Mouse (Mus musculus): Measurements from ENCODE around the gene Krt34. TPM values are rescaled to one million over a fixed set of nuclear protein-coding genes. Genes with fewer than 3 reads are reported as not detected.

The Krt34 gene
- total RNA-seq, 2 experiments from 2014 or later, result not detected

DNA sequence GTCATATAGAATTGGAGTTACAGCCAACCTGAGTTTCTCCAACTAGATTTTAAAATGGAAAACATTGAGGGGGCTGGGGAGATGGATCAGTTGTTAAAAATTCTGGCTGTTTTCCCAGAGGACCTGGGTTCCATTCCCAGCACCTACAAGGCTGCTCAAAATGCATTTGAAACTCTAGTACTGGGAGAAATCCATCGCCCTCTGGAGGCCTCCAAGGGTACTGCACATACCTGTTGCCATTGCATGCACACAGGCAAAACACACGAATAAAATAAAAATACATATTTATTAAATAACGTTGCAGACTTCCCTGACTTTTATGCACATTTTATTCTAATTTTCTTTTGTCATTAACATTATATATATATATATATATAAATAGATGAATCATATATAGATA is 34.7 kb downstream of the Krt34 start:
- no peak for DNase-seq (ENCODE audit: low spot score in 2 of 2)
- intact Hi-C loops (cut with DNase I), result no loop called here

- intact Hi-C loops (cut with DNase I), result loop anchor here (2.0 kb wide), 1 partner anchor 541 kb away; no protein-coding TSS in a partner anchor
- DNase-seq (ENCODE audit: low spot score in 2 of 2), result no peak
These were observed 35.4 kb downstream of the Krt34 start for GRCm38 (mm10) chr11:100005905-100006304.

- intact Hi-C loops (cut with DNase I), result loop anchor here (2.0 kb wide), 1 partner anchor 540 kb away; no protein-coding TSS in a partner anchor
- peak; percentile 73 to 78 for DNase-seq (ENCODE audit: low spot score in 2 of 2)
These were observed 36.5 kb downstream of the Krt34 start for GRCm38 (mm10) chr11:100004846-100005245.

DNA sequence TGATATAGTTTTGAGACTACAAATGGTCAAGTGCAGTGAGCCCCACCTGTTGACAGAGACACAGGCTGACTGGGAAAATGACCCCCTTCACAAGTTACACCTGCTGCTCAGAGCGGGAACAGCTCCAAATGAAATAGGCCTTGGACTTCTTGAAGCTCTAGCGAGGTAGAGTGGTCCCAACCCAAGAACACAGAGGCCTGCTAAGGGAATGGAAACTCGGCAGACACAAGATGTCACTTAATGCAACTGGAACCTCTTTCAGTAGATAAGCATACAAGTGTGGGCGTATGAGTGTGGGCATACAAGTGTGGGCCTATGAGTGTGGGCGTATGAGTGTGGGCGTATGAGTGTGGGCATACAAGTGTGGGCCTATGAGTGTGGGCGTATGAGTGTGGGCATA is 42.3 kb downstream of the Krt34 start:
- no peak for DNase-seq (ENCODE audit: low spot score in 2 of 2)
- intact Hi-C loops (cut with DNase I), result no loop called here

GRCm38 (mm10) chr11:99994384-99994661 is 47.0 kb downstream of the Krt34 start:
- intact Hi-C loops (cut with DNase I), result no loop called here
- no peak for DNase-seq (ENCODE audit: low spot score in 2 of 2)

- DNase-seq (ENCODE audit: low spot score in 2 of 2), result no peak
- intact Hi-C loops (cut with DNase I), result no loop called here
These were observed 47.6 kb downstream of the Krt34 start, which contains the start of gene Krtap17-1 for GRCm38 (mm10) chr11:99993620-99994383. Gene Krtap17-1 (minus strand): TSS chr11:99993994.

GRCm38 (mm10) chr11:99990571-99990970 is 50.8 kb downstream of the Krt34 start:
- no peak for DNase-seq (ENCODE audit: low spot score in 2 of 2)

GRCm38 (mm10) chr11:99989881-99990405 is 51.4 kb downstream of the Krt34 start:
- intact Hi-C loops (cut with DNase I), result no loop called here
- DNase-seq (ENCODE audit: low spot score in 2 of 2), result no peak

More at GRCm38 (mm10) chr11:99990571-99990970, 50.8 kb downstream of the Krt34 start:
- intact Hi-C loops (cut with DNase I), result no loop called here

GRCm38 (mm10) chr11:99988530-99988929 is 52.8 kb downstream of the Krt34 start:
- intact Hi-C loops (cut with DNase I), result no loop called here

More at GRCm38 (mm10) chr11:99988530-99988929, 52.8 kb downstream of the Krt34 start:
- DNase-seq (ENCODE audit: low spot score in 2 of 2), result no peak

Other genes starting within 250 kb of the Krt34 start
- not detected for gene Gm11596, start 248.1 kb downstream of the Krt34 start, total RNA-seq (2021)
- not detected for gene Gm11569, start 242.6 kb downstream of the Krt34 start, total RNA-seq (2021)
- not detected for gene Gm11554, start 237.1 kb downstream of the Krt34 start, total RNA-seq (2021)
- gene Krtap4-13, start 231.7 kb downstream of the Krt34 start, total RNA-seq (2021), result not detected
- gene Gm11564, start 225.9 kb downstream of the Krt34 start, total RNA-seq (2021), result not detected
- not detected for gene 2300003K06Rik, start 203.5 kb downstream of the Krt34 start, total RNA-seq (2021)
- not detected for gene Krtap4-16, start 189.9 kb downstream of the Krt34 start, total RNA-seq (2021)
- not detected for gene Gm11568, start 183.6 kb downstream of the Krt34 start, total RNA-seq (2021)
- gene Gm11559, start 177.1 kb downstream of the Krt34 start, total RNA-seq (2021), result not detected
- not detected for gene Krtap9-1, start 168.2 kb downstream of the Krt34 start, total RNA-seq (2021)
- not detected for gene Gm11567, start 162.4 kb downstream of the Krt34 start, total RNA-seq (2021)
- not detected for gene Krtap31-1, start 133.6 kb downstream of the Krt34 start, total RNA-seq (2021)
- gene Gm11565, start 126.8 kb downstream of the Krt34 start, total RNA-seq (2021), result not detected
- gene Krtap31-2, start 105.3 kb downstream of the Krt34 start, total RNA-seq (2021), result not detected
- gene Krtap9-5, start 93.1 kb downstream of the Krt34 start, total RNA-seq (2021), result not detected
- not detected for gene Krtap29-1, start 62.5 kb downstream of the Krt34 start, total RNA-seq (2021)
- not detected for gene Krtap16-1, start 55.0 kb downstream of the Krt34 start, total RNA-seq (2021)
- not detected for gene Krtap17-1, start 47.6 kb downstream of the Krt34 start, total RNA-seq (2021)
- gene Krt33a, start 25.3 kb downstream of the Krt34 start, total RNA-seq (2021), result not detected
- not detected for gene Krt33b, start 11.7 kb downstream of the Krt34 start, total RNA-seq (2021)
- not detected for gene Krt31, start 9.0 kb upstream of the Krt34 start, total RNA-seq (2021)
- not detected for gene Krt32, start 46.7 kb upstream of the Krt34 start, total RNA-seq (2021)
- not detected for gene Krt35, start 54.7 kb upstream of the Krt34 start, total RNA-seq (2021)
- not detected for gene Krt36, start 64.1 kb upstream of the Krt34 start, total RNA-seq (2021)
- gene Krt13, start 80.0 kb upstream of the Krt34 start, total RNA-seq (2021), result not detected
- gene Krt15, start 94.4 kb upstream of the Krt34 start, total RNA-seq (2021), result not detected
- under 1 TPM in 1 of 2 experiments, not detected in 1; 0.63 TPM for gene Krt19, start 107.1 kb upstream of the Krt34 start, total RNA-seq (2021)
- gene Krt9, start 151.7 kb upstream of the Krt34 start, total RNA-seq (2021), result 1 to 10 TPM; 2.6 to 2.7 TPM
- not detected for gene Krt14, start 166.0 kb upstream of the Krt34 start, total RNA-seq (2021)
- not detected for gene Krt16, start 207.3 kb upstream of the Krt34 start, total RNA-seq (2021)
- gene Krt17, start 219.5 kb upstream of the Krt34 start, total RNA-seq (2021), result not detected
- gene Krt42, start 228.3 kb upstream of the Krt34 start, total RNA-seq (2021), result not detected